Mouse (Mus musculus) right cerebral cortex, postnatal 14 days (tissue): ENCODE data around the gene Arl1.
"Not testable (repeated sequence)": the region's sequence is repeated elsewhere in the genome, so short reads cannot be mapped to it uniquely, and the experiment has no call there.

Source experiments
- DNase-seq: peaks from one replicate; pipeline ENCODE4 v3.0.0; 2022

Gene Arl1

DNA sequence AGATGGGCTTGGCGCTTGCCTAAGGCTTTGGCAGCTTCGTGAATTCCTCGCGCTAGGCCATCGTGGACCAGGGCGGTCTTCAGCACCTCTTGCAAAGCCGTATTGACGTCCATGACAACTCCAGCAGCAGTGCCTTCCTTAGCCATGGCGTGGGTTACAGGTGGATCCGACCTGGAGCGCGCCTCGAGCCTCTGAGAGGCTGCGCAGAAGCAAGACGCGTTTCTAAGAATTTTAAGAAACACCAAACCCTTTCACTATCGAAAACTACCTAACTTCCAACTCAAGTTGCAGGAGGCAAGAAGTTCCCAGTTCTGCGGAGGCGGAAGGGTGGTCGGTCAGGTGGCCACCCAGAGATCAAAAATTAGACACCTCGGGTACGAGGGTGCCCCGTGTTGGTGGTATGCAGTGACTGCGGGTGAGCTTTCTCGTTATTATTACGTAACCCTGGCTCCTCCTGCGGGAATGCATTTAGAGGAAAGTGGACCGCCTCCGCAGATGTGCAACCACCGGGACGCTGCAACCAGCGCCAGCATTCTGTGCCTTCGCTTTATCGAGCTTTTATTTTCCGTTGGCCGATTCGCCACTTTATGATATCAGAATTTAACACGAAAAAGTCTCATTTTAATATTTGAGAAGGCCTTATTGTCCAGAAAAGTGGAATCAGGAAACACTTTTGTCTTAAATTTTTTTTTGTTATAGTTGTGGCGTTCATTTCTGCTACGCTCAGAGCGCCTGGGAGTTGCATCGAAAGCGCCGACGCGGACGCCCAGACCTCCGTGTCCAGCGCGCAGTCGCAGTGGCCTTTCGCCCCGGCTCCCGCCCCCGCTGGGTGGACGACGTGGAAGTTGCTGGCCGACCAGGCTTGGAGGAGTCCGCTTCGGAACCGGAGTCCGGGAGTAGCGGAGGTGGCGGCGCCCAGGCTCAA is at the start of gene Arl1:
Gene Arl1 (plus strand): TSS at position 288 of the 925 bp plus-strand sequence.
- peak; percentile 93 for DNase-seq

DNA sequence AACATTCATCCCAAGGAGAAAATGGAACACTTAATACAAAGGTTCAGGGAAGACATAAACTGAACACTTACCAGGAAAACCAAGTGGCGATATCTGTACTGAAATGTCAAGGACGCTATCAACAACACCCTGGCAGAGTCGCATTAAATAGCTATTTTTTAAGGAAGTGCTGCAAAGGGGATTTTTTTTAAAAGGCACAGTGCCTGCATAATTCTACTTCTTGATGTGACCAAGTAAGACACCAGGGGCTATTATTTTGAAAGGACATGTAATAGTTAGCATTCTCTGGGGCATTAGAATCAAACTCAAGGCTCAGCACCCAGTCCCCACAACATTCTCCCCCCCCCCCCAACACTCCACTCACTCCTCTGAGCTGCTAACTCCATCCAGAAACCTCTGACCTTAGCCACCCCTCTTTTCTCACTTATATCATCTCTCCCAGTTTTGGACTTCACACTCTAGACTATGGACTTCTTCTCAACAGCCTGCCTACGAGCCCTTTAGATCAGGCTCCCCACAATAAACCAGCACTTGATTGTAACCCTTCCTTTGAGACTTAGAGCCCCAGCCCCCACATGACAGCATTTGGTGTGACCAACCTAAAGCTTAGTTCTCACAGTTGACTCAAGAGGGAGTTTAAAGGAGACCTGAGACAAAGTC is 47.6 kb upstream of the Arl1 start:
- DNase-seq = no peak

DNA sequence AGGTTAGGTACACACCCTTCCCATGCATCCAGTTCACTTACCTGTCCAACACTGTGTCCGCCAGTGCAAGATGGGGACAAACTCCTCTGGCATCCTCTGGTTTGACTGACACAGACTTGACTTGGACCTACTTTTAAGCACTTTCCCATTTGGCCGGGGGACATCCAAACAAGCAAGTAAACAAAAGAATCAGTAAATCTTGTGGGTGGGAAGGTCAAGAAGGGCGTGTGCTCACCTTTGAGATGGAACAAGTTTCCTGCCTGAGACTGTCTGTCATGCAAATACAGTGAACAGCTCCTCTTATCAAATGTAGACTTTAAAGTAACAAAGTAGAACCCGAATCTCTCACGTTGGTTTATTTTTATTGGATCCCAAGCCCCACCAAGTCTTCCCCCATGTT is 45.7 kb upstream of the Arl1 start, which contains the start of gene Spic:
Gene Spic (minus strand): TSS at position 91 of the 400 bp plus-strand sequence.
- DNase-seq = no peak

DNA sequence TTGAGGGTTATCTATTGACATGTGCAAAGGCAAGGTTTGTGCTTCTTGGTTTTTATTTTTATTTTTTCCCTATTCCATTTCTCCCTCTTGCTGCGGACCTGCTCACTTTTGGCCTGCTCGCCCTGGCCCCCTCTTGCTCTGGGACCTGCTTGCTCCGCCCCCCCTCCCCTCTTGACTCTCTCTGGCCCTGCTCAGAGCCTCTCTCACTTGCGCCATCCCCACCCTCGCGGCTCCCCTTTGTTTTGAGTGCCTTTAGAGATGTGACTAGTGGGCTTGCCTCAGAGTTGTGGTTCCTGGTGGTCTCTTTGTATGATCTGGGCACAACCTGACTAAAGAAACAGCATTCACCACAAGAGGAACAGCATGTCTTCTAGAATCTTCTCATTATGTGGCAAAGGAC is 29.7 kb upstream of the Arl1 start:
- DNase-seq = no peak

DNA sequence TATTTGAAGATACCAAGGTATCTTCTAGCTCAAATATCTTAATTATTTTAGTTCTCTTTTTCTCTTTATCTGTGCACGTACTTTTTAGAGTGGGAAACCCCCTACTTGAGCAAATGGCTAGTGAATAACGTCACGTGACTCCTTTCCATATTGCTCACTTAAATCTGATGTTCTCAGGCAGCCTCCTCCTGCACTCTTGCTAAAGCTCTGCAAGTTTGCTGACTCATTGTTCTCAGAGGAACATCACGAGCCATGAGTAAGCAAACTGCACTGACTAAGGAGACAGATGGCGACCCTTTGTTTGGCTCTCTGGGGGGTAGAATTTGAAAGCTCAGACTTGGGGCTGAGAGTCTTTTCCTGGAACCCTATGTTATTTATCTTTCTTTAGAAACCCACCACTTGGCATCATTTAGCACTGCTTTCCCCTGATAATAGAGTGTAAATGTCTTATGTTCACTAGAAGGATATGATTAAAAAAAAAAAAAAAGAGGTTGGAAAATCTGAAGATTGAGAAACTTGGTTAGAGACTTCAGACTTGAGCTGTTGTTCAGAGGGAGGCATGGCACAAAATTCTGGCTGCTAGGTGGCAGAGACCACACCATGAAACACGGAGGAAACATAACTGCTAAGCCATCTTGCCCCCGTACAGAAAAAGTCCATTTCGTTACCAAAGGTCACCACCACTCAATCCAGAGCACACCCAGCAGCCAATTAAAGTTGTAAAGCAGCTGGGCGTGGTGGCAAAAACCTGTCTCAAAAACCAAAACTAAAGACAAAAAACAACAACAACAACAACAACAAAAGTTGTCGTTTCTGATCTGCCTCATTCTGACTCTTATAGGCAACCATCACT is 21.8 kb upstream of the Arl1 start:
- no peak for DNase-seq

DNA sequence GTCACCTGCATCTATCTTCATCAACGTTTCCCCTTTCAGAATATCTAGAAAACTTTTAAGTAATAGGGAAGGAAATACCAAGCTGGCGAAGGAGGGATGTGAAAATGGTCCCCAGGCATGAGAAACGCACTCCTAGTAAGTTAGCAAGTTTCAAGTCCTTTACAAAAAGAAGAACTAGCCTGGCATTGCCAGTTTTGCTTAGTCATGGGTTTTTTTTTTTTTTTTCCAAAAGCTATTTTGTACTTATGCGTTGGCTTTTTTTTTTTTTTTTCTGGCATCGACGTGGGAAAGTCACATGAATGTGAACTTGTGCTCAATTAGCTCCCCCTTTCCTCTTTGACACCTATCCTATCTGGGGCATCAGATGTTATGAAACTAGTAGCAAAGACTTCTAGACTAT is 18.3 kb upstream of the Arl1 start:
- DNase-seq = no peak

DNA sequence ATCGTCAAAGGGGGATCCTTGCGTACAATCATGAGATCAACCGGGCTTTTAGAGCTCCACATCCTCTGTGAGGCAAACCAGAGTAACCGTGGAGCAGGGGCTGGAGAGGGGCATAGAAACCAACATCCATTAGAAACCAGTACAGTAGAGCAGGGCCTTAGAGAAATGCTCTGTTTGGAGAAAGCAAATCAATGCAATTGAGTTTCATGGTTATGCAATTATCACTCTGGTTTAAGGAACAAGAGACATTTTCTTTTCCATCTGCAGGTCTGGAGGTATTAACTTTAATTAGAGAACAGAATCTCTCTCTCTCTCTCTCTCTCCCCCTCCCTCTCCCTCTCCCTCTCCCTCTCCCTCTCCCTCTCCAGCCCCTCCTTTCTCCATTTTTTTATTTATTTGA is 15.9 kb upstream of the Arl1 start:
- DNase-seq = no peak

DNA sequence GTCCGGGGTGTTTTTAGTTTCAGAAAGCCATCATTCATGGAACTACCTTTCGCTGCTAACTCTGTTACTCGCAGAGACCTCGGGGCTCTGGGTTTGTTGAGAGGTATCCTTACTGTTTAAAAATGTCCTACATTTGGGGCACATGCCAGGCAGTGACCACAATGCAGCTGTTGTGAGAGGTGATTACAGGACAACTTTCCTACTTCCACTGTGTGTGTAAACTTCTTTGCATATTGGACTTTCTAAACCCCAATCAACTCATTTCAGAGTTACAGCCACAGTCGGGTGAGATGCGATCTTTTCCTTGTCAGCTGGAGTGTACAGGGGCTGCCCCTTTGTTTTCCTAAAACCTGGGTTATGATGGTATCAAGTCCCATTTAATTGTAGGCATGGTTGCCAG is 15.0 kb upstream of the Arl1 start:
- no peak for DNase-seq

DNA sequence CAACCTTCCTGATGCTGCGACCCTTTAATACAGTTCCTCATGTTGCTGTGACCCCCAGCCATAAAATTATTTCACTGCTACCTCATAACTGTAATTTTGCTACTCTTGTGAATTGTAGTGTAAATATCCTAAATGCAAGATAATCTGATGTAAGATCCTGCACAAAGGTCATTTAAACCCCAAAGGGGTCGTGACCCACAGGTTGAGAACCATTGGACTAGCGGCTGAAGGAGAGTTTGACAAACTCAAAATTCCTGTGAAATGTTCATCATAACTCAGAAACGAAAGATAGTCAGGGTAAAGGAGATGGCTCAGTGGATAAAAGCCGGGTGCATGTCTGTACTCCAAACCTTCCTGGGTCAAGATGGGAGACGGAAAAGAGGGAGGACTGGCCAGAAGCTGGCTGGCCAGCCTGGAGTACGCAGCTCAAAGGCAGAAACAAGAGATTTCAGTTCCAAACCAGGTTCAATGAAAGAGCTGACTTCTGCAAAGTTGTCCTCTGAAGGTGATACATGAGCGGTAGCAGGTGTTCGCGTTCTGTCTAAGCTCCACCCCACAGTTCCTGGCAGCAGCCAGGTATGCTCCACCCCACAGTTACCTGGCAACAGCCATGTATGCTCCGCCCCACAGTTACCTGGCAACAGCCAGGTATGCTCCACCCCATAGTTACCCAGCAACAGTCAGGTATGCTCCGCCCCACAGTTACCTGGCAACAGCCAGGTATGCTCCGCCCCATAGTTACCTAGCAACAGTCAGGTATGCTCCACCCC is 13.5 kb upstream of the Arl1 start:
- no peak for DNase-seq

DNA sequence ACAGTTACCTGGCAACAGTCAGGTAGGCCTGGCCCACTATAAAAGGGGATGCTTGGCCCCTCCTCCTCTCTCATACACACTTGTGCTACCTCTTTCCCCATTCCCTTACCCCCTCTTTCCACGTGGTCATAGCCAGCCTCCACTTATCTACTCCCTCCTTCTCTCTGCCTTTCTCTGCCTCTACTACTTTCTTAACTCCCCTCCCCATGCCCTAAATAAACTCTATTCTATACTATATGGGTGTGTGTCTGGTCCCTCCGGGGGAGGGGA is 13.0 kb upstream of the Arl1 start:
- DNase-seq = no peak

DNA sequence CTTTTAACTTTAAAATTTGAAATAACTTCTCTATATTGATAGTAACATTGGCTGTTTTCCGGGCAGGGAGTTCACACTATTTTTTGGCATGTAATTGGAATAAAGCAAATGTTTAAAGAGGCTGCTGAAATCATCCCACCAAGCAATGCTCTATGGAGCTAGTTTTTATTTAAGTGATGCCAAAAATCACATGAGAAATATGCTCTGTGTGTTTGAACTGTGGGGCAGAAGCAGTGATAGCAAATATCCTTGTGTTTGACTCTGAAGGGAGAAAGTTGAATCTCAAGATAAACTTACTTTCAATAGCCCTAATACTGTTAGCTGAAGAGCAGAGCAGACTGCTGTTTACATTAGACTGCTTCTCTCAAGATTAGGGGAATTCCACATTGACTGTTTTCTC is 11.0 kb upstream of the Arl1 start:
- DNase-seq = no peak

DNA sequence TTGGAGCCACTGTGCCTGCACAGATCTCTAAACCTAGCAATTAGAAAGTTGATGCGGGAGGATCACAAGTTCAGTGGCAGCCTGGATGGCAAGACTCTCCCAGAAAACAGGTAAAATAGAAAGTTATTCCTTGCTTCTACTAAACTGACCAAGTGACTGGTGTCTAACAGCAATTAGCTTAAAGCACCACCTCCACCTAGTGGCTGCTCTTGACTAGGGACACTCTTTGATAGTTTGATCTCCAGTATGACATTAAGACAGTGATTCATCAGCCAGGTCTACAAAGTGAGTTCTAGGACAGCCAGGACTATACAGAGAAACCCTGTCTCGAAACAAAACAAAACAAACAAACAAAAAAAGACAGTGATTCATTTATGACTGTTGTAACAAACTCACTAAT is 5.3 kb upstream of the Arl1 start:
- DNase-seq = no peak

DNA sequence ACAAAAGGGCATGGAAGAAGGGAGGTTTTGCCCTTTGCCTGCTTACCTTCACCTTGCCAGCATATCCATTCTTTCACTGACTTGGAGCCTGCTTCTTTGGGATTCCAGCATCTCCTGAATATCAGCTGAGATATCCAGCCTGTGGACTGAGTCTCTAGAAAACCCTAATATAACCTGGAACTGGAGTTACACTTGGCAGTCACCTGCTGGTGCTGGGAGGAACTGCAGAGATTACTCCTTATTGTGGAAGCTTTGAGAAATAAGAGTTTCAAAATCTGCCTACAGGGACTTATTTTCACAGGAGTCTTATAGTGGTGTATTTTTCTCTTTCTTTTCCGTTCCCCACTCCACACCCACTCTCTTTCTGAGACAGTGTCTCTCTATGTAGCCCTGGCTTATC is 3.5 kb upstream of the Arl1 start:
- peak; percentile 72 for DNase-seq

DNA sequence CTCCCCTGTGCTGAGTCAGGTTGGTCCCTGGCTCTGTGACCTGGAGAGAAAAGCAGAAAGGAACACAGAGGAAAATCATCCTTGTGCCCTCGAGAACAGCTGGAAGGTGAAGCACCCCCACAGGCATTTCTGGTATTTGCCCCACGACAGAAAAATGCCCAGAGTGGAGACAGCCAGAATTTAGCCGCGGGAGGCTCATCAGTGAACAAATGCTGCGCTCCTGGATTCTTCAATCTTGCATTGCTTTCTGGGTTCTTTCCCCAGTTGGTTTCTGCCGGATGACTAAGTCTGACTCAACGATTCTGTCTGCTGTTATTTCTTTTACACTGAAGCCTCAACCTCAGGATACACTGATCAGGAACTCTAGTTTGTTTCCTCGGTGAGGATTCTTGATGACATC is 2.5 kb upstream of the Arl1 start:
- DNase-seq = no peak

DNA sequence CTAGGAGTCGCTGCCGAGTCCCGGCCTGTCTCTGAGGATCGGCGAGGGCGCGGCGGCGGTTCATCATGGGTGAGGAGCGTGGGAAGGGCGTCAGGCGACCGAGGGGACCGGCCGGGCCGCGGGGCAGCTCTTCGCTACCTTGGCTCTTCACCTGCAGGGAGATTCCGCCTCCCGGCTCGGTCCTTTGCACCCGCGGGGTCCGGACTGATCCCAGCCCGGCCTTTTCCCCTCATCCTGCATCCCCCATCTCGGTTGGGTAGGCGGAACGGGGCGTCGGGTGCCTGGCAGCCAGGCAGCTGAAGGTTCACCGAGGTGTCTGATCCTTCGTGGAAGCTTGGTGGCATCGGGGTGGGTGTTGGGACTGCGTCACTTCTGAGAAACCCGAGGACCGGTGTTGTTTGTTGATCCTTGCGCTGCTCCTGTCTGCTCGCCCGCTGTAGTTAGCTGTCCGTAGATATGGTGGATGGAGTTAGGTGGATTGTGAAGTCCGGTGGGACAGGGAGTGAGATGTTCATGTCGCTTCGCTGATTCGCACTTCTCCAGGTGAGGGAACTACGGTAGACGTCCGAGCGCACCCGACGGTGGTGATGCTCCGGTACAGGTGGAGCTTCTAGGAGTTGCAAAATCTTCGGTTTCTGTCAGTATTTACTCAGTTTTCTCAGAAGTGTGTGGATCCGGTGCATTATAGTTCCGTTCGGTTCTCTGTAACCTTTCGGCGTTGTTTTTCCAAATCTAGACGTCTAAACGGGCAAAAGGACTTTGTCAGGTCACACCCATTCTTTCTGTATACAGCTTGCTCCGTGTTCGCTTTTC is 1.0 kb downstream of the Arl1 start:
- peak; percentile 25 for DNase-seq

DNA sequence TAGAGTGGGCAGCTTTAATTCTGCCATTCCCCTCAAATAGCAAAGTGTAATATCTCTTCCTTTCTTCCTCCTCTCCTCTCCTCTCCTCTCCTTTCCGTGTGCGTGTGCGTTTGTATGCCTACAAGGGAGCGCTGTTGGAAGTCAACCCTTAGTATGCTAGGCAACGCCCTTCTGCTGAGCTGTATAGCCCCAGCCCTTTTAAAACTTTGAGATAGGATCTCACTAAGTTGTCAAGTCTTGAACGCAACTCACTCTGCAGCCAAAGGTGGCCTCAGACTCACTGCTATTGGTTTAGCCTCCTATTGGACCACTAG is 1.6 kb downstream of the Arl1 start:
- no peak for DNase-seq

DNA sequence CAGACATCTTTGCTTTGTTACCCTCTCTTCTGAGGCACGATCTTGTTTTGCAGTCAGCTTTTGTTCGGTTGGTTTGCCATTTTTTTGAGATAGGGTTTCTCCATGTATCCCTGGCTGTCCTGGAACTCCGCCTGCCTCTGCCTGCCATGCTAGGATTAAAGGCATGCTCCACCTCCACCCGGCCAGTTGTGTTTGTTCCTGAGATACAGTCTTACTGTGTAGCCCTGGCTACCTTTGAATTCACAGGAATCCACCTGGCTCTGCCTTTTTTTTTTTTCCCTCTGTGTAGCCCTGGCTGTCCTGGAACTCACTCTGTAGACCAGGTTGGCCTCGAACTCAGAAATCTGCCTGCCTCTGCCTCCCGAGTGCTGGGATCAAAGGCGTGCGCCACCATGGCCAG is 8.4 kb downstream of the Arl1 start:
- DNase-seq = not testable (repeated sequence)

DNA sequence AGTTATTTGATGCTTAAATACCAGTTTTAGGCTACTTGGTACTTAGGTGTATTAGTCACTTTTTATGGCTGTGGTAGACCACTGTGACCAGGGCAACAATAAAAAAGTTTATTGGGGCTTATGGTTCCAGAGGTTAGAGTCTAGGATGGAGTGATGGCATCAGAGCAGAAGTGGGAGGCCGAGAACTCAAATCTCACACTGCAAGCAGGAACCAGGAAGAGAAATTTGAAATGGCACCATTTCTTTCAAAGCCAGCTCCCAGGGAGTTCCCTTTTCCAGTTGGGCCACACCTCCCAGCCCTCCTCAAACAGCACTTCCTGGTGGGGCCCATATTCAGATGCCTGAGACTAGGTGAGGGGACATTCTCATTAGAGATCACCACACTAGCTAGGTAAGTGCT is 9.2 kb downstream of the Arl1 start:
- no peak for DNase-seq

DNA sequence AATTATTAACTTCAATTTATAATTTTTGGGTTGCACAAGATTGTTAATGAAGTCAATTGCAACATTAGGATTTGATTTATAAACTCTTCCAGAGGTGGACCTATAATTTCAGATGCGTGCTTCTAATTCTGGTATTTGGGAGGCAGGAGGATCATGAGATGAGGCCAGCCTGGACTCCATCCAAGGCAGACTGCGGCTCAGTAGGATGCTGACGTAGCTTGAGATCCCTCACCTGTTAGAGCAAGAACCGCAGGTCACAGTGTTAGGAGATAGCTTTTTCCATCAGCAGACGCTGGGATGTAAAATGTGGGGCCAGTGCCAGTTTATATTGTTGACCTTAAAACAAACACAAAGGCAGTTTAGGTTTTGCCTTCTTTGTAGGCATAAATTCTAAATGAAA is 10.1 kb downstream of the Arl1 start:
- DNase-seq = no peak

DNA sequence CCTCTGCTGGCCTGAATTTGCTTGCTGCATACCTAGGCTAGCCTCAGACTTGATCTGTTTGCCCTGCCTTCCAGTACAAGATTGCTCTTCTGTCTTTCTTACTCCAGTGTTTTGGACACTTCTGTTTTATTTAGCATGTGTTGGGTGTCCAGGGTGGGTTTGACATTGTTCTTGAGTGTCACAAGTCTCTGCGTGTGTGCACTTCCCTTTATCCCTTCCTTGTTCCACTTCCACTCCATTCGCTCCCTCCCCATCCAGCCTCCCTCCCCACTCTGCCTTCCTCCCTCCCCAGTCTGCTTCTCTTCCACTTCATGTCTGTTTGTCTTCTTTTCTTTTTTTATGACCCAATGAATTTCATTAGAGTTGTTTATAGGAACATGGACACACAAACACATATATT is 10.8 kb downstream of the Arl1 start:
- no peak for DNase-seq

DNA sequence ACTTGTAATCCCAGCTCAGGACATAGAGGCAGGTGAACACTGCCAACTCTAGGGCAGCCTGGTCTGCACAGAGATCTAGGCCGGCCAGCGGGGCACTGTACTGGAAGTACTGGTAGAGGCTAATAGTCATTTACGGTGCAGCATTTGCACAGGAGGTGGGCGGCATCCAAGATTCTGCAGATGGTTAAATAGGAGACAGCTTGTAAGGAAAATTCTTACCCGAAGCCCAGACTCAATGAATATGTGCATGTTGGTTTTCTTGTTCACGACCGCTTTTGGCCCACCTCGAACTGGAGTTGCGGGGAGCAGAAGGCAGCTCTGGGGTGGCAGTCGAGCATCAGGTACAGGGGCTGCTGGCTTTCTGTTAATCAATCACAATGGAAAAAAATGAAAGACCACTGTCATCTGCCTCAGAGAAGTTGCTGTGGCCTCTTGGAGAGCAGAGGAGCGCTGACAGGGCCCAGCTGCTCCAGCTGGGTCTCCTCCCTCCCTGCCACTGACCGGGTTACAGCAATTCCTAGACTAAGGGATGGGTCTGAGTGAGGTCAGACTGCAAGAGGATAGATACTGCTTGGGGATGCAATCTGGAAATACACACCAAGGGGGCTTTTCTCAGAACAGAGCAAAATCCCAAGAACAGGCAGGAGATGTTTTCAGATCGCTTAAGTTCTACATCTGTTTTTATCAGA is 31.0 kb downstream of the Arl1 start:
- no peak for DNase-seq
